Mouse (Mus musculus) hindbrain, embryonic 11.5 days (tissue): ENCODE results near the gene Tbc1d30. TPM values are rescaled to one million over a fixed set of nuclear protein-coding genes. Genes with fewer than 3 reads are reported as not detected.
A peak's percentile ranks its signal among the peaks of the same experiment; 100 is the strongest.

Source experiments
- ATAC-seq: fragments of 200-750 bp; cut with Nextera tagmentation; 2 replicates; pipeline ENCODE4 v1.8.0; 2017; ENCODE audit warnings: mild to moderate bottlenecking, moderate TSS enrichment, moderate library complexity; ENCODE audit not compliant: low FRiP score
- DNase-seq: peaks from one replicate; pipeline ENCODE4 v3.0.0-alpha.2; 2015; ENCODE audit warnings: low spot score
- H3K27ac ChIP-seq: fragments of 300-500 bp; sonication (generic); 2 replicates; pipeline ENCODE4 v1.5.1; 2014; ENCODE audit warnings: mild to moderate bottlenecking, low read depth, low read length
- H3K27me3 ChIP-seq: fragments of 300-500 bp; sonication (generic); 2 replicates; pipeline ENCODE4 v1.6.1; 2014; ENCODE audit warnings: mild to moderate bottlenecking, low read length, moderate library complexity, mixed read lengths; ENCODE audit not compliant: control insufficient read depth, insufficient read depth
- H3K36me3 ChIP-seq: fragments of 300-500 bp; sonication (generic); 2 replicates; pipeline ENCODE4 v1.6.1; 2014; ENCODE audit warnings: mild to moderate bottlenecking, low read length, moderate library complexity, mixed read lengths; ENCODE audit not compliant: control insufficient read depth, insufficient read depth
- H3K4me1 ChIP-seq: fragments of 300-500 bp; sonication (generic); replicated peaks from 2 replicates; pipeline ENCODE4 v1.6.1; 2014; ENCODE audit warnings: low read length, mixed read lengths; ENCODE audit not compliant: control insufficient read depth, insufficient read depth
- H3K4me2 ChIP-seq: fragments of 300-500 bp; sonication (generic); replicated peaks from 2 replicates; pipeline ENCODE4 v1.6.1; 2014; ENCODE audit warnings: mild to moderate bottlenecking, low read depth, low read length
- H3K4me3 ChIP-seq: fragments of 300-500 bp; sonication (generic); 2 replicates; pipeline ENCODE4 v1.5.1; 2014; ENCODE audit warnings: low read depth, low read length
- H3K9ac ChIP-seq: fragments of 300-500 bp; sonication (generic); 2 replicates; pipeline ENCODE4 v1.6.1; 2014; ENCODE audit warnings: low read depth, low read length
- H3K9me3 ChIP-seq: fragments of 300-500 bp; sonication (generic); 2 replicates; pipeline ENCODE4 v1.6.1; 2016; ENCODE audit warnings: low read length; ENCODE audit not compliant: control insufficient read depth
- WGBS: fragments of 180-500 bp; shearing (Covaris S2); extraction: QIAGEN DNeasy Blood & Tissue Kit; methylation state at CpG from one replicate; pipeline ENCODE4 v1.1.7; 2014; 5-methylcytosine and 5-hydroxymethylcytosine counted together
- polyA plus RNA-seq: library from polyadenylated mRNA; unstranded; fragments of >200 nt; fragmentation: Nextera tagmentation; extraction: Ambion mirVana; gene quantifications from 2 replicates; pipeline ENCODE4 v1.2.1, GENCODE M21; 2014

The Tbc1d30 gene
- polyA plus RNA-seq, 1 experiment from 2014 or later: 4.7 TPM

- ATAC-seq (no peak), DNase-seq (peak; percentile 23)
- Histone ChIP-seq H3K9me3 (no peaks in the 10 kb centered on the region), H3K36me3 (no peaks in the 10 kb centered on the region), H3K4me3 (no peak overlapping the region), H3K4me1 (peaks cover 5% of the 10 kb centered on the region; the same call in 1 of the 2 replicates), H3K4me2 (no peak overlapping the region), H3K9ac (no peak overlapping the region), H3K27me3 (peaks cover 8% of the 10 kb centered on the region; the same call in 1 of the 2 replicates), H3K27ac (no peak overlapping the region)
- 38% methylated on average over 4 of the region's 4 CpGs for WGBS
These were observed 36.9 kb downstream of the Tbc1d30 start for GRCm38 (mm10) chr10:121314186-121314585.

DNA sequence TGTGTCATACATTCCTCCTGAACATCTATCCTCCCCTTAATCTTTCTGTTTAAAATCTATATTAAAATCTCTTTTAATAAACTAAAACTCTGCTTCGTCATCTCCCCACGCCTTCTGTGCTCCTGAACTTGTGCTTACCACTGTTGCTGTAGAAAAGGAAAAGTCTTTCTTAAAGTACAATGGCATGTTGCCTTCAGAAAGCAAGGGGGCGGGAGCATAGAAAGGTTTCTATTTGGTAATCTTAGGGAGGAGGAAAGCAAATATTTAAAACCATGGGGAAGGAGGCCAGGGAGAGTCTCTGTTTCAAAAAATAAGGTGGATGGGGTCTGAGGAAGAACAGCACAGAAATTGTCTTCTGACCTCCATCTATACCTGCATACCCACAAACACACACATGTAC, 38.0 kb downstream of the Tbc1d30 start:
- DNase-seq: no peak
- Histone ChIP-seq H3K9me3 (no peaks in the 10 kb centered on the region), H3K9ac (no peak overlapping the region), H3K4me3 (no peak overlapping the region), H3K36me3 (no peaks in the 10 kb centered on the region), H3K27ac (no peak overlapping the region), H3K4me1 (peaks cover 5% of the 10 kb centered on the region; the same call in 1 of the 2 replicates), H3K4me2 (no peak overlapping the region), H3K27me3 (peaks cover 8% of the 10 kb centered on the region; the same call in 1 of the 2 replicates)
- no peak for ATAC-seq
- 87% methylated on average over 3 of the region's 3 CpGs for WGBS

DNA sequence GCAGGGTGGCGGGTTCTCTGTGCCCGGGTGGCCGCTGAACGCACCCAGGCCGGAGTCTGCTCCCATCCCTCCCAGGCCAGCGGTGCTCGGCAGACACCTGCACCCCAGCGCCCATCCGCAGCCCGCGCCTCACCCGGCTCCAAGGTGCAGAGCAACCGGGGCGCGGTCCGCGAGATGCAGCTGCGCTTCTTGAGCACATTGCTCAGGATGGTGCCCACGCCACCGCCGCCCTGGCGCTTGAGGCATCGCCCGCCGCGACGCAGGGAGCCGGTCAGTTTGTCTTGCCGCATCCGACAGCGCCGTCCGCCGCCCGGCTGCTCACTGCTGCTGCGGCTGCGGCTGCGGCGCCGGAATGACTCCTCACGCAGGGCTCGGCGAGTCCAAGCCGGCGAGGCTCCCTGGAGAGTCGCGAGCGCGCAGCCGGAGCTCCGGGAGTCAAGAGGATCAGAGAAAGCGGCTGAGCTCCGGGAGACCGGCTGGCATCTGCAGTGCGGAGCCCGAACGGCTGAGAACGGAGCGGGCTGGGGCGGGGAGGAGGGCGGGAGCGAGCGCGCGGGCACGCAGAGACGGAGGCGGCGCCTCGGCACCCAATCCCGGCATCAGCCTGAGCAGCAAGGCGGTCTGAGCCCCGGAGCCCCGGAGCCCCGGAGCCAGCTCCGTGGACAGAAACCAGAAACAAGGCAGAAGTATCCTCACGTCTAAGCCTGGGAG, 40.4 kb downstream of the Tbc1d30 start:
- Histone ChIP-seq H3K4me2 (peak overlapping the region; percentile 99), H3K36me3 (no peaks in the 10 kb centered on the region), H3K4me1 (peaks cover 5% of the 10 kb centered on the region; the same call in 1 of the 2 replicates), H3K4me3 (peak overlapping the region; percentile 73), H3K9ac (peak overlapping the region; percentile 76), H3K27ac (peak overlapping the region; percentile 85), H3K9me3 (no peaks in the 10 kb centered on the region), H3K27me3 (peaks cover 8% of the 10 kb centered on the region; the same call in 1 of the 2 replicates)
- DNase-seq (peak; percentile 83), ATAC-seq (peak; percentile 90)
- under 1% methylated on average over 69 of the region's 77 CpGs for WGBS

GRCm38 (mm10) chr10:121309801-121310510, 41.1 kb downstream of the Tbc1d30 start:
- ATAC-seq (peak; percentile 64), DNase-seq (peak; percentile 48)
- Histone ChIP-seq H3K4me3 (peak overlapping the region; percentile 73), H3K9me3 (no peaks in the 10 kb centered on the region), H3K9ac (peak overlapping the region; percentile 76), H3K4me1 (peaks cover 5% of the 10 kb centered on the region; the same call in 1 of the 2 replicates), H3K27me3 (peaks cover 8% of the 10 kb centered on the region; the same call in 1 of the 2 replicates), H3K36me3 (no peaks in the 10 kb centered on the region), H3K4me2 (peak overlapping the region; percentile 99), H3K27ac (peak overlapping the region; percentile 85)
- under 1% methylated on average over 32 of the region's 32 CpGs for WGBS

DNA sequence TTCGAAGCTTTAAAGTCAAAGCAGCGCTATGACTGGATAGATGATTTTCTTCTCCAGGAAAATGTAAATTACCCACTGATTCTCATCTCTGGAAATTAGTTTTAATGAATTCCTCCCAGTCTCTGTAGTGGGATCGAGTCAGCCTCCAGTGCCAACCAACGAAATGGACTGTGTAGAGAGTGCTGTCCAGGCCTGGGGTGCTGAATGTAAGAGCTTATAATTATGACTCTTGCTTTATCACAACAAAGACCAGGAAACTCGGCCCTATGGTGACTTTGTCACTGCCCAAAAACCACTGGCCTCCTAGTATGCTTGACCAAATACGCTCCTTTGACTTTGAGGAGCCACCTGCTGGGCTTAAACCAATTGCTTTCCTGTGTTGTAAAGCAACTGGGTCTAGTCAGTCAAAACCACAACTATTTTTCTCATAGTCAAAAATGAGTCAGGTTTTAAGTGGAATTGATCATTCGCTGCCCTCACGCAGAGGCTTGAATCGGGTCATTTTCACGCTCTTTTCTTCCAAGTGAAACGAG, 41.9 kb downstream of the Tbc1d30 start:
- peak overlapping the region; percentile 73 for H3K4me3 ChIP-seq
- H3K27me3 ChIP-seq: peaks cover 8% of the 10 kb centered on the region; the same call in 1 of the 2 replicates
- peak overlapping the region; percentile 99; the same call in 1 of the 2 replicates for H3K4me2 ChIP-seq
- 21% methylated on average over 11 of the region's 11 CpGs for WGBS
- H3K27ac ChIP-seq: no peak overlapping the region
- peaks cover 5% of the 10 kb centered on the region; the same call in 1 of the 2 replicates for H3K4me1 ChIP-seq
- H3K36me3 ChIP-seq: no peaks in the 10 kb centered on the region
- H3K9me3 ChIP-seq: no peaks in the 10 kb centered on the region
- H3K9ac ChIP-seq: 0 out of 2 replicates have a peak overlapping the region, but pooled peaks have one; percentile 12
- DNase-seq: peak; percentile 47
- ATAC-seq: no peak

DNA sequence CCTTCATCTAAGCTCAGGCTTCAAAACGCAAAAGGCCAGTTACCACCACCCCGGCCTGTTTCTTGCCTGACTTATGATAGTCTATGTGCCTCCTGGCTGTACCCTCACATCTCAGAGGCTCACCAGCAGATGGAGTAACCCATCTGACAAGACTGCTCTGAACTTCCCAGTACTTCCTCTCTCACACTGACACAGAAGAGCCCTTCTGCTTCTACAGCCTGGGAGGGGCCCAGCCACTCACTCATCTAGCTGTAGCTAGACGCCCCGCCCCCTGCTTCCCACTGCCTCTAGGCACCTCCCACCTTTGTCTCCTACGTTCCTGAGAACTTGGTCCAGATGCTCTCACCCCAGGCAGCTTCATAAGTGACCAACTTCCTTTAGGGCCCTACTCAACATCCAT, 45.6 kb downstream of the Tbc1d30 start:
- H3K4me3 ChIP-seq: no peak overlapping the region
- ATAC-seq (peak; percentile 50; the same call in 1 of the 2 replicates), DNase-seq (peak; percentile 53)
- peaks cover 6% of the 10 kb centered on the region; the same call in 1 of the 2 replicates for H3K27me3 ChIP-seq
- no peak overlapping the region for H3K27ac ChIP-seq
- WGBS: 28% methylated on average over 5 of the region's 5 CpGs
- H3K4me2 ChIP-seq: no peak overlapping the region
- H3K4me1 ChIP-seq: 0 out of 2 replicates have a peak, but pooled peaks cover 5% of the 10 kb centered on the region
- no peak overlapping the region for H3K9ac ChIP-seq
- H3K9me3 ChIP-seq: no peaks in the 10 kb centered on the region
- H3K36me3 ChIP-seq: no peaks in the 10 kb centered on the region

GRCm38 (mm10) chr10:121303559-121303958, 47.5 kb downstream of the Tbc1d30 start:
- no peak for DNase-seq
- Histone ChIP-seq H3K9me3 (no peaks in the 10 kb centered on the region), H3K27me3 (no peaks in the 10 kb centered on the region), H3K4me1 (no peaks in the 10 kb centered on the region), H3K4me2 (no peak overlapping the region), H3K4me3 (no peak overlapping the region), H3K9ac (no peak overlapping the region), H3K27ac (no peak overlapping the region), H3K36me3 (no peaks in the 10 kb centered on the region)
- ATAC-seq: no peak
- 74% methylated on average over 3 of the region's 3 CpGs for WGBS

- no peak overlapping the region for H3K4me3 ChIP-seq
- DNase-seq (no peak), ATAC-seq (no peak)
- H3K36me3 ChIP-seq: no peaks in the 10 kb centered on the region
- H3K9me3 ChIP-seq: no peaks in the 10 kb centered on the region
- H3K9ac ChIP-seq: no peak overlapping the region
- no peak overlapping the region for H3K27ac ChIP-seq
- H3K27me3 ChIP-seq: no peaks in the 10 kb centered on the region
- WGBS: 78% methylated on average over 14 of the region's 14 CpGs
- H3K4me1 ChIP-seq: no peaks in the 10 kb centered on the region
- no peak overlapping the region for H3K4me2 ChIP-seq
These were observed 49.2 kb downstream of the Tbc1d30 start for GRCm38 (mm10) chr10:121301868-121302267.
